Mouse (Mus musculus): ENCODE data around the gene Sez6.
A peak's percentile ranks its signal among the peaks of the same experiment; 100 is the strongest.

DNA sequence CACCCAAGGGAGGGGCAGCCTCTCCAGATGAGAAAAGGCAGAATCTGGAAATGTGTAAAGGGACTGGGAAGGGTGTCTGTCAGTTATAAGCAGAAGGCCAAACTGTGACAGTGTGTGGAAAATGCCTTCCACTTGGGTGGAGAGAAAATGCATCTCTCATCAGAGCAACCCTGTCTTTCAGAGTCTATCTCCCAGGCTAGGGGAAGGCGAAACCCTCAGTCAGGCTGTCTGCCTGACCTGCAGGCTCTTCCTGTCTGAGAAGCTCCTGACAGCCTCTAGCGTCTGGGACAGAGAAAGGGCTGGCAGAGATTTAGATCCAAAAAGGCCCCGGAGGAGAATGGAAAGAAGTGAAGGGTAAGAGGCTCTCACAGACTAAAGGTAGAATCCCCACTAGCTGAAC, 26.8 kb upstream of the Sez6 start:
- TF ChIP-seq CTCF (IDR thresholded peaks at IDR 0.05; ENCODE audit: low read depth, low read length) (peak; percentile 30; the same call in 1 of the 2 replicates), POLR2A (IDR thresholded peaks at IDR 0.05; ENCODE audit: extremely low read depth, insufficient read depth, low read length) (no peak)

All from liver, adult 2 months (tissue).